Mouse (Mus musculus) CD8-positive naive resting alpha-beta T cell, adult 2 months (primary cell): Measurements from ENCODE around the gene 4930404N11Rik.

ENCODE experiments used
- DNase-seq, 2 experiments: peaks; one replicate each; pipeline ENCODE4 v3.0.0; 2022; ENCODE audit warnings: low read depth in 2 of 2, low spot score in 2 of 2

The 4930404N11Rik gene

GRCm38 (mm10) chr10:81315587-81315986 lies 50.0 kb downstream of the 4930404N11Rik start:
- no peak for DNase-seq

GRCm38 (mm10) chr10:81314201-81314600 lies 51.4 kb downstream of the 4930404N11Rik start:
- DNase-seq = no peak

- no peak for DNase-seq
Measured at GRCm38 (mm10) chr10:81313581-81313980, 52.0 kb downstream of the 4930404N11Rik start.
